Mouse (Mus musculus): ENCODE measurements around the gene Csrnp2. TPM values are rescaled to one million over a fixed set of nuclear protein-coding genes. Genes with fewer than 3 reads are reported as not detected.
"Not testable (repeated sequence)": the region's sequence is repeated elsewhere in the genome, so short reads cannot be mapped to it uniquely, and the experiment has no call there.

Gene Csrnp2
- 15.5 and 17.3 TPM in 2 replicates for polyA plus RNA-seq (2014; fragmentation: Nextera tagmentation; extraction: Ambion mirVana)

- Histone ChIP-seq H3K27me3 (replicated peaks; ENCODE audit: control insufficient read depth, insufficient read depth, low read length) (no peaks in the 10 kb centered on the region), H3K4me2 (ENCODE audit: low read depth, low read length) (peak within 1 kb of the TSS; percentile 94), H3K4me1 (ENCODE audit: control insufficient read depth, insufficient read depth, low read length) (peaks cover 37% of the 10 kb centered on the region), H3K9me3 (ENCODE audit: control insufficient read depth, low read length) (no peaks in the 10 kb centered on the region), H3K4me3 (ENCODE audit: low read depth, low read length) (peak within 1 kb of the TSS; percentile 90), H3K9ac (ENCODE audit: low read depth, low read length) (peak within 1 kb of the TSS; percentile 93), H3K36me3 (ENCODE audit: control insufficient read depth, insufficient read depth, low read length) (no peaks in the 10 kb centered on the region), H3K27ac (replicated peaks; ENCODE audit: low read depth, low read length) (peak within 1 kb of the TSS; percentile 94)
- WGBS = 0% methylated on average over 11 of the region's 40 CpGs
- ATAC-seq (ENCODE audit: low read depth) (peak; percentile 99), DNase-seq (ENCODE audit: low spot score) (peak; percentile 97)
These were observed at the start of gene Csrnp2 for GRCm38 (mm10) chr15:100495102-100495501. Gene Csrnp2, minus strand, starts transcription at chr15:100495488.

DNA sequence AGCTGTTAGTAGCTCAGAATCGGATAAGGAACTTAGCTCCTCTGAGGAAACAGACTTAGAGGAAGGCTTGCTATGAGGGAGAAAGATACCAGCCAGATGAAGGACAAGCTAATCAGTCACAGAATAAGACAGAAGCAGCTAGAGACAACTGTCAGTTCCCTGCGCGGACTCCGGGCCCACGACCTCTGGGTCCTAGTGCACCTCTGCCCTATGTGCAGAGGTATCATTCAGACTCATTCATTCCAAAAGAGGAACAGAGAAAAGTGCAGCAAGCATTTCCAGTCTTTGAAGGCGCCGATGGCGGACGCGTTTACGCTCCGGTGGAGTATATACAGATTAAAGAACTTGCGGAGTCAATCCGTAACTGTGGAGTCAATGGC is 48.4 kb upstream of the Csrnp2 start:
- H3K9me3 ChIP-seq (ENCODE audit: control insufficient read depth, low read length); H3K9ac ChIP-seq (ENCODE audit: low read depth, low read length); DNase-seq (ENCODE audit: low spot score); H3K27ac ChIP-seq (replicated peaks; ENCODE audit: low read depth, low read length); H3K4me2 ChIP-seq (ENCODE audit: low read depth, low read length); H3K4me3 ChIP-seq (ENCODE audit: low read depth, low read length); H3K27me3 ChIP-seq (replicated peaks; ENCODE audit: control insufficient read depth, insufficient read depth, low read length); H3K4me1 ChIP-seq (ENCODE audit: control insufficient read depth, insufficient read depth, low read length); ATAC-seq (ENCODE audit: low read depth): not testable (repeated sequence)
- 99% methylated on average over 14 of the region's 14 CpGs for WGBS
- peaks cover 34% of the 10 kb centered on the region for H3K36me3 ChIP-seq (ENCODE audit: control insufficient read depth, insufficient read depth, low read length)

DNA sequence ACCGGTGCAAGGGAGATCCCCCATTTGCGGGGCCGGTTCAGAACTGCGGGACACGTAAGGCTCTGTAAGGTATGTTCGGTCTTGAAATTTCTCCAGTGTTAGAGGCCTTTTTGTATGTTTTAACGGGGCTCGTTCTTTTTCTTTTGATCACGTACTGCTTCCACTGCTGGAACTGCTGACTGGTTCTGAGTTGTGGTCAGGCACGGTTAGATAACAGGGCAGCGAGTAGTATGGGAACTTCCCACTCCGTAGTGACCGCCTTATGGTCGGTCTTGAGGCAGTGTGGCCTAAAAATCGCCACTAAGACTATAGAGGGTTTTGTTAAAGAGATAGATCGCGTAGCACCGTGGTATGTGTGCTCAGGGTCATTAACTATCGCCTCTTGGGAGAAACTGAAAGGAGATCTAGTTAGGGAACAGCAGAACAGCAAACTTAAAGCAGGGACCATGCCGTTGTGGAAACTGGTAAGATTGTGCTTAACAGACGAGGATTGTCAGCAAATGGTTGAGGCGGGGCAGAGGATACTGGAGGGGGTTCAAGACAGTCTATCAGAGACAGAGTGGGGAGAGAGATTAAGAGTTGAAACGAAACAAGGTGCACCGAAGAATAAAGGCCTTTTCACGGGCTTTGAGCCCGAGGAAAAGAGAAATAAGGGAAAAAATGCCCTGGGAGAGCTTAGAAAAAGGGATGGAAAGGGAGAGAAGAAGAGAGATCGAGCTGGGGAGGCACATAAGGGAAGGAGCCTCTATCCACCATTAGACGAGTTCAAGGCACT is 47.8 kb upstream of the Csrnp2 start:
- H3K4me2 ChIP-seq (ENCODE audit: low read depth, low read length); H3K4me3 ChIP-seq (ENCODE audit: low read depth, low read length); H3K9me3 ChIP-seq (ENCODE audit: control insufficient read depth, low read length); H3K9ac ChIP-seq (ENCODE audit: low read depth, low read length); DNase-seq (ENCODE audit: low spot score); H3K4me1 ChIP-seq (ENCODE audit: control insufficient read depth, insufficient read depth, low read length); ATAC-seq (ENCODE audit: low read depth); H3K27me3 ChIP-seq (replicated peaks; ENCODE audit: control insufficient read depth, insufficient read depth, low read length); H3K27ac ChIP-seq (replicated peaks; ENCODE audit: low read depth, low read length): not testable (repeated sequence)
- peaks cover 29% of the 10 kb centered on the region for H3K36me3 ChIP-seq (ENCODE audit: control insufficient read depth, insufficient read depth, low read length)
- 97% methylated on average over 25 of the region's 28 CpGs for WGBS

GRCm38 (mm10) chr15:100541426-100541825 is 46.1 kb upstream of the Csrnp2 start:
- Histone ChIP-seq H3K9ac (ENCODE audit: low read depth, low read length) (no peak overlapping the region), H3K9me3 (ENCODE audit: control insufficient read depth, low read length) (peaks cover 6% of the 10 kb centered on the region), H3K4me1 (ENCODE audit: control insufficient read depth, insufficient read depth, low read length) (no peaks in the 10 kb centered on the region), H3K36me3 (ENCODE audit: control insufficient read depth, insufficient read depth, low read length) (peaks cover 27% of the 10 kb centered on the region), H3K27ac (replicated peaks; ENCODE audit: low read depth, low read length) (no peak overlapping the region), H3K4me3 (ENCODE audit: low read depth, low read length) (no peak overlapping the region), H3K27me3 (replicated peaks; ENCODE audit: control insufficient read depth, insufficient read depth, low read length) (no peaks in the 10 kb centered on the region), H3K4me2 (ENCODE audit: low read depth, low read length) (no peak overlapping the region)
- ATAC-seq (ENCODE audit: low read depth) = no peak
- WGBS = 88% methylated on average over 4 of the region's 4 CpGs
- DNase-seq (ENCODE audit: low spot score) = no peak

DNA sequence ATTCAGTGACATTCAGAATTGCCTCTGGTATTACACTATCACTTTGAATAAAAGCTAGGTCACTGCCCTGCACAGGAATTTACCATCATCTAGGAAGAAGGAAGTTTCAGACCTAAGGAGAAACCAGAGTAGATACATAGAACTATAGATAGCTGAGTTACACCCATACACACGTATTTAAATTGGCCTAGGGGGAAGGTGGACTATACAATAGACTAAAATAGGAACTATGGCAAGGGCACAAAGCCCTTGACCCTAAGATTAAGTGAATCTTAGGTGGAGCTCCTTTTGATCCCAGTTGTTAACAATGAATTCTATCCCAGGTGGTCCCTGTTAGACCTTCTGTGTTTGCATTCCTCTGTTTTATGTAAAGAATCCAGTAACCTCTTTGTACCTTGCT is 45.7 kb upstream of the Csrnp2 start:
- not testable (repeated sequence) for ATAC-seq (ENCODE audit: low read depth); H3K9ac ChIP-seq (ENCODE audit: low read depth, low read length); DNase-seq (ENCODE audit: low spot score); H3K9me3 ChIP-seq (ENCODE audit: control insufficient read depth, low read length); H3K4me2 ChIP-seq (ENCODE audit: low read depth, low read length); H3K27ac ChIP-seq (replicated peaks; ENCODE audit: low read depth, low read length); H3K27me3 ChIP-seq (replicated peaks; ENCODE audit: control insufficient read depth, insufficient read depth, low read length); H3K4me1 ChIP-seq (ENCODE audit: control insufficient read depth, insufficient read depth, low read length); H3K4me3 ChIP-seq (ENCODE audit: low read depth, low read length)
- peaks cover 32% of the 10 kb centered on the region for H3K36me3 ChIP-seq (ENCODE audit: control insufficient read depth, insufficient read depth, low read length)
- WGBS = 97% methylated on average over 1 of the region's 1 CpGs

DNA sequence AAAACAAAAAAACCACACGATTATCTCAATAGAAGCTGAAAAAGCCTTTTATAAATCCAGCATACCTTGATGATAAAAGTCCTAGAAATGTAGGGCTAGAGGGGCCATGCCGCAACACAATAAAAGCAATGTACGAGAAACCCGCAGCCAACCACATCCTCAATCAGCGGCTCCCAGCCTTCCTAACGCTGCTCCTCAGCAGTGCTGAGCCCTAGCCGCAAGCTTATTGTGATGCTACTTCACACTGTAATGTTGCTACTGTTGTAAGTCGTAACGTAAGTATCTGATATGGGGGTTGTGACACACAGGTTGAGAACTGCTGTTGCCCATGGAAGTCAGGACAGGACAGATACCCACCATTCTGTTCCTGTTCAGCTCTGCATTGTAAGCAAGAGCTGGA is 44.1 kb upstream of the Csrnp2 start:
- WGBS = 96% methylated on average over 9 of the region's 9 CpGs
- no peaks in the 10 kb centered on the region for H3K4me1 ChIP-seq (ENCODE audit: control insufficient read depth, insufficient read depth, low read length)
- no peaks in the 10 kb centered on the region for H3K9me3 ChIP-seq (ENCODE audit: control insufficient read depth, low read length)
- DNase-seq (ENCODE audit: low spot score) (no peak), ATAC-seq (ENCODE audit: low read depth) (no peak)
- H3K36me3 ChIP-seq (ENCODE audit: control insufficient read depth, insufficient read depth, low read length) = peaks cover 43% of the 10 kb centered on the region
- H3K4me2 ChIP-seq (ENCODE audit: low read depth, low read length) = no peak overlapping the region
- H3K27me3 ChIP-seq (replicated peaks; ENCODE audit: control insufficient read depth, insufficient read depth, low read length) = no peaks in the 10 kb centered on the region
- no peak overlapping the region for H3K4me3 ChIP-seq (ENCODE audit: low read depth, low read length)
- H3K9ac ChIP-seq (ENCODE audit: low read depth, low read length) = no peak overlapping the region
- no peak overlapping the region for H3K27ac ChIP-seq (replicated peaks; ENCODE audit: low read depth, low read length)

DNA sequence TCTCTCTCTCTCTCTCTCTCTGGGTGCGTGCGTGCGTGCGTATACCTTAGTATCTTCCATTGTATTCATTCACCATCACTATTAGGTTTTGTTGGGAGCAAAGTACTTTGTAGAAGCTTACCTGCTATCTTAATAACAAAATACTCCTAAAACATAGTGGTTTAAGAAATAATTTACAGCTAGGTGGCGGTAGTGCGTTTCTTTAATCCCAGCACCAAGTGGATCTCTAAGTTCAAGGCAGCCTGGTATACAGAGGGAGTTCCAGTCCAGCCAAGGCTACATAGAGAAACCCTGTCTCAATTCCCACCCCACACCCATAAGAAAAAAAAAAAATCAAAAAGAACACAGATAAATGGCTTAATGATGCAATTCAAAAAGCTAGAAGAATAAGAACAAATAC is 42.6 kb upstream of the Csrnp2 start:
- ATAC-seq (ENCODE audit: low read depth) (no peak), DNase-seq (ENCODE audit: low spot score) (peak; percentile 67)
- Histone ChIP-seq H3K4me3 (ENCODE audit: low read depth, low read length) (no peak overlapping the region), H3K9me3 (ENCODE audit: control insufficient read depth, low read length) (no peaks in the 10 kb centered on the region), H3K36me3 (ENCODE audit: control insufficient read depth, insufficient read depth, low read length) (peaks cover 55% of the 10 kb centered on the region), H3K27me3 (replicated peaks; ENCODE audit: control insufficient read depth, insufficient read depth, low read length) (no peaks in the 10 kb centered on the region), H3K4me1 (ENCODE audit: control insufficient read depth, insufficient read depth, low read length) (no peaks in the 10 kb centered on the region), H3K27ac (replicated peaks; ENCODE audit: low read depth, low read length) (no peak overlapping the region), H3K9ac (ENCODE audit: low read depth, low read length) (no peak overlapping the region), H3K4me2 (ENCODE audit: low read depth, low read length) (no peak overlapping the region)
- 89% methylated on average over 6 of the region's 6 CpGs for WGBS

GRCm38 (mm10) chr15:100527900-100528299 is 32.6 kb upstream of the Csrnp2 start:
- DNase-seq (ENCODE audit: low spot score) (no peak), ATAC-seq (ENCODE audit: low read depth) (no peak)
- Histone ChIP-seq H3K4me2 (ENCODE audit: low read depth, low read length) (no peak overlapping the region), H3K27ac (replicated peaks; ENCODE audit: low read depth, low read length) (no peak overlapping the region), H3K36me3 (ENCODE audit: control insufficient read depth, insufficient read depth, low read length) (peaks cover 35% of the 10 kb centered on the region), H3K27me3 (replicated peaks; ENCODE audit: control insufficient read depth, insufficient read depth, low read length) (no peaks in the 10 kb centered on the region), H3K9me3 (ENCODE audit: control insufficient read depth, low read length) (no peaks in the 10 kb centered on the region), H3K4me3 (ENCODE audit: low read depth, low read length) (no peak overlapping the region), H3K4me1 (ENCODE audit: control insufficient read depth, insufficient read depth, low read length) (no peaks in the 10 kb centered on the region), H3K9ac (ENCODE audit: low read depth, low read length) (no peak overlapping the region)
- WGBS = 83% methylated on average over 5 of the region's 5 CpGs

GRCm38 (mm10) chr15:100525405-100525804 is 30.1 kb upstream of the Csrnp2 start:
- Histone ChIP-seq H3K27ac (replicated peaks; ENCODE audit: low read depth, low read length) (no peak overlapping the region), H3K4me1 (ENCODE audit: control insufficient read depth, insufficient read depth, low read length) (no peaks in the 10 kb centered on the region), H3K27me3 (replicated peaks; ENCODE audit: control insufficient read depth, insufficient read depth, low read length) (no peaks in the 10 kb centered on the region), H3K36me3 (ENCODE audit: control insufficient read depth, insufficient read depth, low read length) (peaks cover 46% of the 10 kb centered on the region), H3K4me2 (ENCODE audit: low read depth, low read length) (no peak overlapping the region), H3K9me3 (ENCODE audit: control insufficient read depth, low read length) (no peaks in the 10 kb centered on the region), H3K4me3 (ENCODE audit: low read depth, low read length) (no peak overlapping the region), H3K9ac (ENCODE audit: low read depth, low read length) (no peak overlapping the region)
- DNase-seq (ENCODE audit: low spot score) (no peak), ATAC-seq (ENCODE audit: low read depth) (no peak)
- WGBS = 89% methylated on average over 14 of the region's 14 CpGs
